Mouse (Mus musculus) megakaryocyte, adult 5-6 weeks (primary cell): ENCODE measurements at regions not wholly inside any gene's neighbourhood (a gene's known extent, or its start where the extent isn't known, plus 50 kb on each side); places are given as distances from the start of the nearest gene placed in this dataset.

Source experiments
- ATAC-seq: 2 replicates; pipeline ENCODE4 v1.8.0; 2016; ENCODE audit warnings: mild to moderate bottlenecking, inconsistent platforms; ENCODE audit not compliant: poor library complexity, severe bottlenecking

GRCm38 (mm10) chr14:48942882-48943281 is 123.0 kb upstream of the Ap5m1 start:
- no peak for ATAC-seq

DNA sequence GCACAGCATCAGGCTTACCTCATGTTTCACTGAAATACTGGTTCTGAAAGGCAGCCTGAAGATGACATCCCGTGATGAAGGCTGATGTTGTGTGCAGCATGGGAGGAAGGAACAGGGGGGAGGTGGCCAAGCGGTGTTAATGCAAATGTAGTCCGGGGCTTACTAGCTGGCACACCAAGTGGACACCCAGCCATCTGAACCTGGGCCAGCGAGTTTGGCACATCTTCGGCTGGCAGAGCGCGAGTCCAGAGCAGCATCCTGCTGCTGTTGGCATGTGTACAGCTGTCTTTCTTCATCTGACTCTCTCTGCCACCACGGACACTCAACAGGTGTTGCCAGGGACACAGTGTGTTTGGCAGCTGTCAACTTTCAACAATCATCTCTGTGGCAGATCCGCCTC is 135.0 kb upstream of the Ap5m1 start:
- no peak for ATAC-seq

DNA sequence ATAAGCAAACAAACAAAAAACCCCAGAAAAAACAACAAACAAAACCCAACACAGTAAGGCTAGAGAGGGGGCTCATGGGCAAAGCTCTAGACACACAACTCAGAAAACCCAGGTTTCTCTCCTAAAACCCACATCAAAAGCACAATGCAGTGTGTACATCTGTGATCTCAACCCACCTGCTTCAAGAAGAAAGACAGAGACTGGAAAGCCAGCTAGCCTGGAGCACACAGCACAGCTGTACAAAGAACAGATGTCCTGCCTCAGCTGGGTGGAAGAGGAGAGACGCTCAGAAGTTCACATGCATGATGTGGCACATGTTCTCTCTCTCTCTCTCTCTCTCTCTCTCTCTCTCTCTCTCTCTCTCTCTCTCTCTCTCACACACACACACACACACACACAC is 140.0 kb upstream of the Ap5m1 start:
- no peak for ATAC-seq

DNA sequence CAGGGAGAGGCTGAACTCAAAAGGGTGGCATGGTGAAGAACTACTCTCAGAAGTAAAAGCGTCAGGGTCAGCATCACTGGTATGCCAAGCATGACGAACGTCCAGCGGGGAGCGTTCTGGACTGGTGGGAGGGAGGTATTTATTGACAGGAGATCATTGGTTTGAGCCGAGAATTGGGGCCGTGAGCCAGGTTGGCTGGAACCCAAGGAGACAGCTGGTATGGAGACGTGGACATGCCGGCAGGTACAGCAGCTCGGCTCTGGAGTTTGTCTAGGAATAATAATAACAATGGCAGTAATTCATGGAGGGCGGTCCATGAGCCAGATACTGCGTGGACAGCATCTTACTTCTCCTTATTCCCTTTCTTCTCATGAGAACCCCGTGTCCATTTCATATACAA is 156.5 kb upstream of the Ap5m1 start:
- no peak for ATAC-seq

DNA sequence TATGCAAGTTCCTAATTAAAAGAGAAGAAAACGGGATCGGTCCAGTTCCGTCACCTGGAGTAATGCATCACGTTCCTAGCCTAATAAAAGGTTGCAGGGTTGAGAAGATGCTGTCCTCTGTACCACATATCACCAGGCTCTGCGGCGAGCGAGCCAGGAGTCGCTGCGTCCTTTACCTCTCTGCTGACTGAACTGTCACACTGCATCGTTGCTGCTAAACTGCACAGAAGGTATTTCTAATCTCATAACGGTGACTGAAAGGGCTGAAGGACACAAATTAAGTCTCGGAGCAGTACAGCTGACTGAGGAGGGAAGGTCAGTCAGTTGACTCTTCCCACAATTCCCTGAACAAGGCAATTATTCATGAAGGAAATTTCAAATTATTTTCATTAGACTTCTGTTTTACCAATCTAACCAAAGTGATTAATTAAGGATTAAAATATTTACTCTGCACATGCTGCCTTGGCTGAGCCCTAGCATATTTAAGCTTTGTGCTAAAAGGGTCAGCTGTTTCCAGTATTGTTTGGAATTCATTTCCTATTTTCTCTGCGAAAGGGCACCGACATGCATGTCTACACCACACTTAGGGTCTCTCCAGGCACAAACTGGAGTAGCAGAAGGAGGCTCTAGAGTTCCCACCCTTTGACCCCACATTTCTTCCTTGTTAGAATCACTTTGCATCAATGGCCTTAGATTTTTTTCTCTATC is 157.8 kb upstream of the Ap5m1 start:
- no peak for ATAC-seq

DNA sequence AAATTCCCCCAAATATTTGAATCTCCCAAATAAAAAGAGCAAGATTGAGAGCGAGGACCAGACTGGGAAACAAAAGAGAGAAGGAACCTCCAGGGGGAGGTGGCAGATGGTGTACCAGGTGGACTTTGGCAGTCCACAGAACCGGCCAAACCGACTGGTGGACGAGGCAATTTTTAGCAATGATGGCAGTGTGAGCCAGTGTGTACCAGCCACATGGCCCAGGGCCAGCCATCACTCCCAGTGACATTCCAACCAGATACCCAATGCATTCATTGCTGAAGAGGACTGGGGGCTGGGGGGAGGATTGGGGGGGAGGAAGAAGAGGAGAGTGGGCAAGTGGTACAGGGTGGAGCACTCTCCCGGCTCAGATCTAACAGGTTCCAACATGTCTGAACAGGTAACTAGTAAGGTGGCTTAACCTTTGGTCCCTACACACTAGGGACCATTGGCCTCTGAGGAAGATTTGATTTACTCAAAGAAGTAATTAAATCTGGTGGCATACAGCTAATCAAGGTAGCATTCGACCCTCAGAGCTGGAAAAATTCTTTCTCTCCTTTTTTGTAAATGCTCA is 158.4 kb upstream of the Ap5m1 start:
- ATAC-seq = no peak

DNA sequence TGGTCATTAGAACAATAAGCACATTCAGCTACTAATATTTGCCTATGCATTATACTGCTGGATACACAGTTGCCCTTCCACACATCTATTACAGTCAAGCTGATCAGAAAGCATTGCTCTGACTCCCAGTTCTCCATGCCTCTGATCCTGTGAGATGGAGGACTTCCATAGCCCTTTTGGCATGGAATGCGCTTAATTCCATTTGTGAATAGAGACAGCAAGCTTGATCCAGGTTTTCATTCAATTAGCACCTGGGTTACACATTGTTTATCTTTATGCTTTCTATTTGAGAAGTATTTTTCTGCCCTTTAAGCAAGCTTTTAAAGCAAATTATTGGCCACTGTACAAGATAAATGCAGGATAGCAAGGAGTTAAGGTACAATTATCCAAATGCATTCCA is 158.9 kb upstream of the Ap5m1 start:
- no peak for ATAC-seq

DNA sequence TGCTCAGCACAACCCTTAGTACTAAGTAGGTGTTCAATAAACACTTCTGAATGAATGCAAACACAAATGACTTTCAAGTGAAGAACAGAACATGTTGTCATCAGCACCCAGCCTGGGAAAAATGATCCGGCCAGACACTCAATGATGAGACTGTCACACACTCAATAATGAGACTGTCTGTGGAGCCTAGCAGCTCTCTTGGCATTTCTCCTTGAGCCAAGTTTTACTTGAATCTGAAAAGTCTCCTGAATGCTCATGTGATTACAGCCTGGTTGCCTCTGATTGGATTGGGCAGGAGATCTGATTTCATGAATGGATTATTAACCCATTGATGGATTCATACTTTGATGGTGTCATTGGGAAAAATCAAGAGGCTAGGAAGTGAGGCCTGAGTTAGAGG is 161.3 kb upstream of the Ap5m1 start:
- no peak for ATAC-seq

GRCm38 (mm10) chr14:48903526-48903925 is 162.4 kb upstream of the Ap5m1 start:
- no peak for ATAC-seq

- ATAC-seq = no peak
Measured at GRCm38 (mm10) chr14:48900201-48900600, 165.7 kb upstream of the Ap5m1 start.

DNA sequence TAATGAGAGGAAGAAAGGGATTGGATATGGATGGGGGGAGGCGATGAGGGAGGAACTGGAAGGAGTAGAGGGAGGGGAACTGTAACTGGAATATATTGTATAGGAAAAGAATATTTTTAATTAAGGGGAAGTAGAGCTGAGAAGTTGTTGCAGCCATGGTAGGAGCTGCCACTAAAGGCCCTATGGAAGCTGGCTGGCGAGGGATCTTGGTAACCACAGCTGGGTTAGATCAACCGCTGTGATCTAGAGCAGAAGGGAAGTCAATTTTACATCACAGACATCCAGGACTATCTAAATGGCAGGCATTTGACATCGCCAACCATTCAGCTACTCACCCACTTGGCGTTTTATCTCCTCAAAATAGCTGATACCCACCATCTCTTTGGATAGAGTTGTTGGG is 168.8 kb upstream of the Ap5m1 start:
- ATAC-seq = peak; percentile 69

GRCm38 (mm10) chr14:48896235-48896634 is 169.7 kb upstream of the Ap5m1 start:
- peak; percentile 90 for ATAC-seq

DNA sequence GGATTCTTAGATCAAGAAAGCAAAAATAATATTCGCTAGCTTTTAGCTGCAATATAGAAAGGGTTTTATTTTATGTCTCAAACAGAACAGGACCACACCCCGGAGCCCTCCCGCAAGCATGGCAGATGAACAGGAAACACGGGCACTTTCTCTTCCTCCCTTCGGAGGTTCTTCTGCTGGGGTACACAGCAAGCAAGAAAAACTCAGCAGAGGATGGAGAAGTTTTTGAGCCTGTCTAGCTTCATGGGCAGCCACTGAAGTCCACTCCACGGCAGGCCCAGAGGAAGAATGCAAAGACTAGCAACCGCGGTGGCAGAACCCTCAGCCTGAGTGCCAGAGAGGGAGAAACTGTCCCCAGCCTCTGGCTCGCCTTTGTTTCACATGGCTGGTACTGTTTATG is 174.7 kb upstream of the Ap5m1 start:
- ATAC-seq = peak; percentile 91

DNA sequence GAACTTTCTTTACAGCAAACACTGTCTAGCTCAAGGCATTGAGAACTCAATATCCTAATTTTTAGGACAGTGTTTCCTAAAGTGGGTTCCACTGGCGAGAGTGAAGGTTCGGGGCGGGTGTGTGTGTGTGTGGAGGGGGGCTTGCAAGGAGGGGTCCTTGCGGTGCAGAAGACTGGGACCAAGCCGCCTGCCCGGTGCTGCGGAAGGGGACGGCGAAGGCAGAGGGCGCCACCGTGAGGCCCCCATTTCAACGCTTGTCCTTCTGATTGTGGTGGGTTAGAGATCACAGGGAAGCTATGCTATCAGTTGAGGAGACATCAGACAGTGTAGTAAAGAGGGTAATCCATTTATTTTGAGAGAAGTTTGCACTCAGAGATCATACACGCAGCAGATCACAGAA is 176.9 kb upstream of the Ap5m1 start:
- no peak for ATAC-seq

GRCm38 (mm10) chr14:48880041-48880440 is 185.9 kb upstream of the Ap5m1 start:
- ATAC-seq = no peak

GRCm38 (mm10) chr14:48877998-48878657 is 187.8 kb upstream of the Ap5m1 start:
- ATAC-seq = no peak

- no peak for ATAC-seq
Measured at GRCm38 (mm10) chr14:48871313-48871712, 194.6 kb upstream of the Ap5m1 start.

GRCm38 (mm10) chr14:48869956-48870355 is 195.9 kb upstream of the Ap5m1 start:
- ATAC-seq = no peak

GRCm38 (mm10) chr14:48855453-48855852 is 181.8 kb upstream of the Otx2 start:
- ATAC-seq = no peak

DNA sequence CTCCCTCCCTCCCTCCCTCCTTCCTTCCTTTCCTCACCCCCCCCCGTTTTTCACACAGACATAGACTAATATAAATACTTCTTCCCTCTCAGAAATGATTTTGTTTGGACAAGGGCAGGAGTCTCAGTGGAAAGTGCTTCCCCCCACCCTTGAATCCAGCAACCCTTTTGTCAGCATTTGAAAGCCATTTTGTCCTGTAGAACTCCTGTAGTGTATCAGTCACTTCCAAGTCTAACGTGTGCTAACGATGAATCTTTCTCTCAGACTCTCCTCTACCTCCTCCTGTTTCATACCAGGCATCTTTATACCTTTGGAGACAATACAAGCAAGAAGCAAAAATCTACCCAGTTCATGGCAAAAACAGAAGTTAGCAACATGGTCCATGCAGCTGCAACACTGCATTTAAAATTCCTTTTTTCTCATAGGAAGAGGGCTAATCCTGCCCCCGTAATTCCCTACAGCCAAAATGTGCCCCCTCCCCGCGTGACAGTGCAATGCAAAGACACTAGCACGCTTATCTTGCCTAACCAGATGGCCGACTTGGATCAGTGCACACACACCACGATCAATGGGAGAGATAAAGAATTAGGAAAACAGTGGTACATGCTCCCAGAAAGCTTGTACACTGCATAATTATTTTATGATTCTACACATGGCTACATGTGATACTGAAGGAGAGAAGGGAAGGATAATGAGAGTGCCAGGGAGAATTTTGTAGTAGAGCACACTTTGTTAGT is 180.7 kb upstream of the Otx2 start:
- no peak for ATAC-seq

DNA sequence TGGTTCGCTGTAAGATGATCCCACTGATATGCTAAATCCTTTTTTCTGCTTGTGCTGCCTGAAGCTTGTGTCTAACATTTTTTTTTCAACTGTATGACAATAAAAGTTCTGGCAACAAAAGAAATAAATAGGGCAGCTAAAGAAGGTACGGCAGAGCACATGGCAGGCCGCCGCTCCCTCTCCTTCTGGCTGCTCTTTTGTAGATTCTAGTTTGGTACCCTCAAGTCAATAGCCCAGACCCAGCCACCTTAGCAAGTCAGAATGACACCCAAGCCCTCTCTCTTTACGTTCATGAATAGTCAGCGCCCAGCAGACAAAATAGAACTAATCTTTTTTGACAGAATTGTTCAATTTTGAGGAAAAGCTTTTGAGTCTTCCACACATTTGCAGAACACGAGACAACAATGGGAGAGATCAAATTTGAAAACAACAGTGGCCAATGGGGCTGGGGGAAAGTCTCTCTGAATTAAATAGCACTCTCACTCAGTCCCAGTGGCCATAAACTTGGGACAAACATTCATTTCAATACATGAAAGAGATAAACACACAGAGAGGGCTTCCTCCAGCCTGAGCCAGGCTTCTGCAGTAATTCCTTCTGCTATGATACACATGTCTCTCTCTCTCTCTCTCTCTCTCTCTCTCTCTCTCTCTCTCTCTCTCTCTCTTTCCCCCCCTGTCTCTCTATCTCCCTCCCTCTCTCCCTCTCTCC is 180.0 kb upstream of the Otx2 start:
- ATAC-seq = no peak
